Mouse (Mus musculus): ENCODE data around the gene Csmd2.

- TF ChIP-seq MAFK (IDR thresholded peaks at IDR 0.05; ENCODE audit: insufficient read depth, low read depth, low read length) (no peak), HCFC1 (IDR thresholded peaks at IDR 0.05; ENCODE audit: borderline replicate concordance, insufficient read depth, low read length) (no peak)
Observed at GRCm38 (mm10) chr4:128597801-128598560, 610.3 kb downstream of the Csmd2 start.
